Mouse (Mus musculus) bone marrow macrophage, adult 2 months (primary cell): ENCODE results near the gene Hcrtr1.

Experiments used
- CTCF ChIP-seq: IDR thresholded peaks from 2 replicates; pipeline ENCODE4 v1.5.1; 2012; ENCODE audit warnings: low read depth, mild to moderate bottlenecking, low read length, moderate library complexity
- POLR2A ChIP-seq: IDR thresholded peaks from 2 replicates; pipeline ENCODE4 v1.6.1; 2012; ENCODE audit warnings: mild to moderate bottlenecking, low read depth, low read length, borderline replicate concordance

- peak; percentile 84 for TF ChIP-seq CTCF
- no peak for TF ChIP-seq POLR2A
Measured at GRCm38 (mm10) chr4:130188806-130189297, 49.7 kb upstream of the Hcrtr1 start.
